Mouse (Mus musculus) liver, postnatal 0 days (tissue): Measurements from ENCODE around the gene Gm20388. TPM values are rescaled to one million over a fixed set of nuclear protein-coding genes. Genes with fewer than 3 reads are reported as not detected.

Experiments used
- ATAC-seq: fragments of 200-750 bp; cut with Nextera tagmentation; 2 replicates; pipeline ENCODE4 v1.8.0; 2017; ENCODE audit warnings: mild to moderate bottlenecking, moderate library complexity
- DNase-seq: peaks from one replicate; pipeline ENCODE4 v3.0.0-alpha.2; 2016
- H3K27ac ChIP-seq: fragments of 300-500 bp; sonication (generic); 2 replicates; pipeline ENCODE4 v1.5.1; 2014; ENCODE audit warnings: antibody characterized with exemption, moderate library complexity, mild to moderate bottlenecking, low read depth
- H3K27me3 ChIP-seq: fragments of 300-500 bp; sonication (generic); 2 replicates; pipeline ENCODE4 v1.6.1; 2014; ENCODE audit warnings: low read length, control low read depth, mixed read lengths; ENCODE audit not compliant: insufficient read depth
- H3K36me3 ChIP-seq: fragments of 300-500 bp; sonication (generic); replicated peaks from 2 replicates; pipeline ENCODE4 v1.6.1; 2014; ENCODE audit warnings: mild to moderate bottlenecking, control low read depth, low read length, moderate library complexity, mixed read lengths; ENCODE audit not compliant: insufficient read depth
- H3K4me1 ChIP-seq: fragments of 300-500 bp; sonication (generic); 2 replicates; pipeline ENCODE4 v1.6.1; 2014; ENCODE audit warnings: antibody characterized with exemption, mild to moderate bottlenecking, control low read depth; ENCODE audit not compliant: insufficient read depth
- H3K4me2 ChIP-seq: fragments of 300-500 bp; sonication (generic); 2 replicates; pipeline ENCODE4 v1.6.1; 2014; ENCODE audit warnings: low read depth, mild to moderate bottlenecking, low read length, moderate library complexity, mixed read lengths
- H3K4me3 ChIP-seq: fragments of 300-500 bp; sonication (generic); 2 replicates; pipeline ENCODE4 v1.5.1; 2014; ENCODE audit warnings: low read depth, low read length
- H3K9ac ChIP-seq: fragments of 300-500 bp; sonication (generic); replicated peaks from 2 replicates; pipeline ENCODE4 v1.6.1; 2014; ENCODE audit warnings: mild to moderate bottlenecking, moderate library complexity
- H3K9me3 ChIP-seq: fragments of 300-500 bp; sonication (generic); 2 replicates; pipeline ENCODE4 v1.6.1; 2016; ENCODE audit warnings: mild to moderate bottlenecking, control low read depth, low read length, mixed read lengths
- CTCF ChIP-seq: sonication (generic); IDR thresholded peaks from 2 replicates; pipeline ENCODE4 v1.5.1; 2016; ENCODE audit warnings: antibody characterized with exemption, low read depth
- EP300 ChIP-seq: IDR thresholded peaks from 2 replicates; pipeline ENCODE4 v1.6.1; 2016; ENCODE audit warnings: antibody characterized with exemption, low read depth, mild to moderate bottlenecking
- WGBS: fragments of 180-500 bp; shearing (Covaris S2); extraction: QIAGEN DNeasy Blood & Tissue Kit; methylation state at CpG from one replicate; pipeline ENCODE4 v1.1.7; 2014; ENCODE audit not compliant: insufficient replicate concordance; 5-methylcytosine and 5-hydroxymethylcytosine counted together
- polyA plus RNA-seq: library from polyadenylated mRNA; unstranded; fragments of >200 nt; fragmentation: Nextera tagmentation; extraction: Ambion mirVana; gene quantifications from 2 replicates; pipeline ENCODE4 v1.2.1, GENCODE M21; 2015

The Gm20388 gene
- polyA plus RNA-seq, 1 experiment from 2014 or later, result not detected

GRCm38 (mm10) chr8:121952122-121952521, 2041.5 kb downstream of the Gm20388 start:
- H3K27ac ChIP-seq, result peak overlapping the region; percentile 46; the same call in 1 of the 2 replicates
- peak overlapping the region; percentile 82 for H3K4me2 ChIP-seq
- DNase-seq (no peak), ATAC-seq (no peak)
- H3K4me1 ChIP-seq, result peaks cover 49% of the 10 kb centered on the region
- no peak for TF ChIP-seq CTCF
- no peak for TF ChIP-seq EP300
- no peaks in the 10 kb centered on the region for H3K9me3 ChIP-seq
- peaks cover 10% of the 10 kb centered on the region for H3K36me3 ChIP-seq
- H3K27me3 ChIP-seq, result no peaks in the 10 kb centered on the region
- H3K4me3 ChIP-seq, result peak overlapping the region; percentile 76
- peak overlapping the region; percentile 93 for H3K9ac ChIP-seq

GRCm38 (mm10) chr8:121952800-121953199, 2042.2 kb downstream of the Gm20388 start:
- H3K27me3 ChIP-seq, result no peaks in the 10 kb centered on the region
- peak overlapping the region; percentile 93; the same call in 1 of the 2 replicates for H3K9ac ChIP-seq
- DNase-seq, result no peak
- H3K4me2 ChIP-seq, result peak overlapping the region; percentile 82
- 79% methylated on average over 7 of the region's 7 CpGs for WGBS
- peaks cover 10% of the 10 kb centered on the region for H3K36me3 ChIP-seq
- H3K4me3 ChIP-seq, result no peak overlapping the region; the same call in 1 of the 2 replicates
- no peak for ATAC-seq
- H3K4me1 ChIP-seq, result peaks cover 43% of the 10 kb centered on the region
- 0 out of 2 replicates have a peak overlapping the region, but pooled peaks have one; percentile 46 for H3K27ac ChIP-seq
- no peaks in the 10 kb centered on the region for H3K9me3 ChIP-seq
- TF ChIP-seq CTCF (no peak), EP300 (no peak)

- 51% methylated on average over 3 of the region's 3 CpGs for WGBS
- Histone ChIP-seq H3K27ac (no peak overlapping the region), H3K27me3 (no peaks in the 10 kb centered on the region), H3K4me3 (no peak overlapping the region), H3K36me3 (peaks cover 10% of the 10 kb centered on the region), H3K4me1 (peaks cover 43% of the 10 kb centered on the region), H3K9ac (no peak overlapping the region), H3K4me2 (no peak overlapping the region), H3K9me3 (no peaks in the 10 kb centered on the region)
- TF ChIP-seq CTCF, result no peak
- TF ChIP-seq EP300, result no peak
- ATAC-seq, result no peak
- DNase-seq, result no peak
Measured at GRCm38 (mm10) chr8:121953821-121954545, 2043.3 kb downstream of the Gm20388 start.

- H3K9ac ChIP-seq, result no peak overlapping the region
- DNase-seq (no peak), ATAC-seq (no peak)
- no peak overlapping the region for H3K4me3 ChIP-seq
- H3K9me3 ChIP-seq, result no peaks in the 10 kb centered on the region
- no peaks in the 10 kb centered on the region for H3K27me3 ChIP-seq
- H3K4me1 ChIP-seq, result peaks cover 36% of the 10 kb centered on the region
- WGBS, result 66% methylated on average over 10 of the region's 10 CpGs
- peaks cover 10% of the 10 kb centered on the region for H3K36me3 ChIP-seq
- TF ChIP-seq CTCF (no peak), EP300 (no peak)
- H3K4me2 ChIP-seq, result no peak overlapping the region
- no peak overlapping the region for H3K27ac ChIP-seq
Measured at GRCm38 (mm10) chr8:121954981-121955555, 2044.4 kb downstream of the Gm20388 start.

GRCm38 (mm10) chr8:121955825-121956500, 2045.3 kb downstream of the Gm20388 start:
- Histone ChIP-seq H3K4me2 (no peak overlapping the region), H3K4me1 (peaks cover 36% of the 10 kb centered on the region), H3K4me3 (no peak overlapping the region), H3K36me3 (peaks cover 10% of the 10 kb centered on the region), H3K27ac (no peak overlapping the region), H3K9ac (no peak overlapping the region), H3K27me3 (no peaks in the 10 kb centered on the region), H3K9me3 (no peaks in the 10 kb centered on the region)
- peak; percentile 68; the same call in 1 of the 2 replicates for TF ChIP-seq EP300
- TF ChIP-seq CTCF, result no peak
- ATAC-seq, result peak; percentile 24; the same call in 1 of the 2 replicates
- 31% methylated on average over 1 of the region's 1 CpGs for WGBS
- no peak for DNase-seq

GRCm38 (mm10) chr8:121958395-121958794, 2047.8 kb downstream of the Gm20388 start:
- H3K36me3 ChIP-seq, result peaks cover 10% of the 10 kb centered on the region
- ATAC-seq, result no peak
- H3K9ac ChIP-seq, result no peak overlapping the region; the same call in 1 of the 2 replicates
- 83% methylated on average over 1 of the region's 1 CpGs for whole genome bisulfite sequencing
- TF ChIP-seq CTCF (no peak), EP300 (no peak)
- peaks cover 19% of the 10 kb centered on the region for H3K4me1 ChIP-seq
- H3K27ac ChIP-seq, result no peak overlapping the region
- no peaks in the 10 kb centered on the region for H3K27me3 ChIP-seq
- DNase-seq, result no peak
- no peaks in the 10 kb centered on the region for H3K9me3 ChIP-seq
- no peak overlapping the region for H3K4me3 ChIP-seq
- H3K4me2 ChIP-seq, result no peak overlapping the region
